Mouse (Mus musculus) yolk sac, embryonic 10.5 days (tissue): ENCODE results near the gene Lrrc51.

Experiments used
- DNase-seq: peaks from one replicate; pipeline ENCODE4 v3.0.0-alpha.2; 2017; ENCODE audit warnings: low spot score

The Lrrc51 gene

DNA sequence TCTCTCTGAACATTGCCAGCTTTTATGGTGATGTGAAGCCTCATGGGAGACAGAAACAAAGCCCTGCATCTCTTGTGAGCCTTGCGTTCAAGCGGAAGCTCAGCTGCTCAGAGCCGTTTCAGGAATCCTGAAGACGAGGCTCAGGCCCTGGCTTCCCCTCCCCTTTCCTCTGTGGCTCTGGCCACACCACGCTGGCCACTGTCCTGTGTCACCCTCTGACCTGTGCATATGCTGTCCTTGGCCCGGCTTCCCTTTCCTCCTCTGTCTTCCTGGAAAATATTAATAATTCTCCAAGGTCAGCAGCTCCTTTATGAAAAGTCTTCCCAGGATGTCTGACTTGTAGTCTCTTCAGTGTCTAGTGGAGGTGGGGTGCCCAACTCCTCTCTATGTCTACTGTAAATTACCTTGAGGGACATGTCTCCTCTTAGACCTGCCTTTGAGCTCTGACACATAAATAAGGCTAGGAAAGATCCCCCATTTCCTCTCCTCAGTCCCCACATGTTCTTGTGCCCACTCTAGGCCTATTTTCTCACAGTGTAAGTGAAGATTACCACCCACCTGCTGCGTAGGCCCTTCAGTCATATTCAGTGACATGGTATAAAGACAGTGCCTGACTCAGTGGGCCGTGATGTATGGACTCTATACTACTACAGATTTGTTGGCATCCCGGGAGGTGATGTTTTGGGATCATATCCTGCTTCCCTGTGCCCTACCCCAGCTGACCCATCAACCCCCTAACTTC lies 51.1 kb downstream of the Lrrc51 start:
- DNase-seq = no peak

DNA sequence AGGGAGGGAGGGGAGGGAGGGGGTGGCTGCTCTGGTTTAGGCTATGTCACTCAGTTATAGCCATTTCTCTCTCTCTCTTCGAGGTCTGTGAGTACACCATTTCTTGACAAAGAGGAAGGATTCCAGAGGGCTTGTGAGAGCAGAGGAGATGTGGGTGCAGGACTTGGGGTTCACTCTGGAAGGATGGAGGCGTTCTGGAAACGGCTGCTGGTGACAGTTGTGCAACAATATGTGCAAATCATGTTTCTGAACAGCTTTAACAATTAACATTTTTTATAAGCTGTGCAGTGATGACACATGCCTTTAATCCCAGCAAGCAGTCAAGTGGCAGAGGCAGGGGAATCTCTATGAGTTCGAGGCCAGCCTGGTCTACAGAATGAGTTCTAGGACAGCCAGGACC lies 52.8 kb downstream of the Lrrc51 start:
- DNase-seq = no peak

DNA sequence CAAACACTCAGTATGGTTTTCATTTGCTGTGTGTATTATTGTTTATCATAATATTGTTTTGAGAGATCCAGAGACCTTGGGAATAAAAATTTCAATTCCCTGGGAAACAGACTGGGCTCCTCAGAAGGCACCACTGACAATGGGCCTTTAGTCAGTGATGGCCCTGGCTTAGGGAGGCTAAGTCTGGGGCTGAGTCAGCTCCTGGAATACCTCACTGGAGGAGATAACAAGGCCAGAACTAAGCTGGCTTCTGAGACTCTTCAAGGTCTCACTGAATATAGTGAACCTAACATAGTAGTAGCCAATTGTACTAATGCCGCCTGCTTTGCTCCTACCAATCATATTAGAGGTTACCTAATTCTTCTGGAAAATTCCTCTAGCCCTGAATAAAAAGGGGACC lies 57.7 kb downstream of the Lrrc51 start:
- DNase-seq = no peak

DNA sequence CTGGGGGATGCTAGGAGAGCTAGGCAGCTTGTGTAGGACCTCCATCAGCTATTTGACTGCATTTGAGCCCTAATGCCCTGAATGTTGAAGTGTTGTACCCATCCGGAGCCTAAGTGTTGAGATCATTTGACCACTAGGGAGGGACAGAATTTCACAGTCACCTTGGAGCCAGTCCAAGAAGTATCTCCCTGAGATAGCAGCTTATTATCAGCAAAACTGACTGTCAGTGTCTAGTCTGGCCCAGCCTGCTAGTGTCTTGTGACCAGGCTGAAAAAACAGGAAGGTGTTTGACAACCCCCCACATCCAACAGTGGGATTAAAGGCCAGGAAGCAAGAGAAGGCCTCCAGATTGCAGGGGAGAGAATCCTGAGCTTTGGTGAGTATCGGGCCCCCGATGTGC lies 62.4 kb downstream of the Lrrc51 start:
- DNase-seq = peak; percentile 84

DNA sequence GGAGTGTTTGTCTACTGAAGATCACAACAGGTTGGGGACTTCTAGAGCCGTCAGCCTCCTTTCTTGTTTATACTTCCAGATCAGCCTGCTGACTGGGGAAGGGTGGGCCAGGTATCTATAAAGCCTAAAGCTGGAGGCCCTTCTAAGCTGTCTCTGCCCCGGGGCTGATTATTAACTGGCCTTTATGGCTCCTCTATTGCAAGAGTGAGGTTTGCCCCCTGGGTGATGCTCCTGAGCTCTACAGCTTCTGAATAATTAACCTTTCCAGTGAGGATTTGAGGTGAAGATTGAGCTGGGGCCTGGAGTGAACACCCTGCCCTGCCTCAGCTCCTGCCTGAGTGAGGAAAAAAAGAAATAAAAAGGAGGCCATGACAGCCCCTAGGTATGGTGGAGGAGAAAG lies 63.1 kb downstream of the Lrrc51 start, which contains the start of gene Folr1:
Folr1 (minus strand) TSS at position 160 of the 400 bp plus-strand sequence.
- DNase-seq = peak; percentile 88

DNA sequence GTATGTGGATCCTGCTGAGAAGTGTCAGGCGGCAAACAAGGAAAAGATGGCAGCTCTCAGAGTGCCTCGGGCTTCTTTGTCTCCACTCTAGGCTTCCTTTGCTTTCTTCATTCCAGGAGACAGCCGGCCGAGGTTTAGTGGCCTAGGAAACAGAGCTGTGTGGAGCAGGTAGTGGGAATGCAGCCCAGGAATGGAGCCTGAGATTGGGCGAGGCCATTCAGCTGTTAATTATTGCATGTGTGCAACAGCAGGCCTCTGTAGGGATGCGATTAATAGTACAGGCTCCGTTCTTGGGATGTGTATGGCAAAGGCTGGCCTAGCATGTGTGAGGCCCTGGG lies 64.6 kb downstream of the Lrrc51 start:
- DNase-seq = no peak

DNA sequence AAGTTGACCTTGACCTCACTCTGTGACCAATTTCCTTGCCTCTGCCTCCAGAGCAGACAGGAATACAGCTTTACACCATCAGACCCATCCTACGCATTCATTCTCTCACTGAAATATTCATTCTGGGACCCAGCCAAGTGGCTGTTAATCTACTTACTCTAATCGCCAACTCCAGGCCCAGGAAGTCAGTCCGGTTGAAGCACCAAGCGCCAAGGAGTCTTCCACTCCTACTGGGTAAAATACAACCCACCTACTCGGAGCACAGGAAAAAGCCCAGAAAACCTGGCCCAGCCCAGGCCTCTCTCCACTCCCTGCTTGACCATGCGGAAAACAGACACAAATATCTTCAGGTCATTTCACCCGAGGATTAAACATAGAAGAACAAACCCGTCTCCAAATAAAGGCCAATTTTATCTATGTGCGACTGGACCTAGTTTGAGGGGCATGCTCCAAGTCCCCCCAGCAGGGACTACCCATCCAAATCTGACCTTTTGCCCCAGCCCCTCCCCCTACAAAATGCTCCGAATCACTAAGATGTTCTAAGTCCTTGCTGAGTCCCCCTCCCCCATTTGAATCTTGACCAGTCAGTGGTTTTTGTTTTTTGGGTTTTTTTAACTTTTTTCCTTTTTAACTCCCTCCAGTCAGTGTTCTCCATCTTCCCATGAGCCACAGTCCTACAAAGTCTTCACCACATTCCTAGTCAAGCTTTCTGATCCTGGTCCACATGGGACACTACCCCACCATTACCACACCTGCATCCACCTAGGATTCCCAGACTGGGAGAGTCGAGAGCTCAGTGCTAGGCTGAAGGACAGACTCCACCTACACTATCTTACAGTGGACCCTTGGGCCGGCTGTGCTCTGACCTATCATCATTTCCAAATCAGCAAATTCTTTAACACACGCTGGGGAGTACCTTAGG lies 65.2 kb downstream of the Lrrc51 start:
- DNase-seq = peak; percentile 43

DNA sequence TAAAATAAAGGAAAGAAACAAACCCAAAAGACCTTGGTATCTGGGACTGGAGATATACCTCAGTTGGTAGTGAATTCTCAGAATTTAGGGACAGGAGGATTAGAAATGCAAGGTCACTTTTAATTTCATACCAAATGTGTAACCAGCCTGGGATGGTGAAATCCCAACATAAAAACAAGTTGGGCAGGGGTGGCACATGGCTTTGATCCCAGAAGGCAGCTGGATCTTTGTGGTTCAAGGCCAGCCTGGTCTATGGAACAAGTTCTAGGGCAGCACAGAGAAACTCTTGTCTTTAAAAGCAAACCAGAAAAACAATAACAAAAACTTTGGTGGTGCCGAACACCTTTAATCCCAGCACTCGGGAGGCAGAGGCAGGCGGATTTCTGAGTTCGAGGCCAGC lies 66.2 kb downstream of the Lrrc51 start:
- DNase-seq = no peak

DNA sequence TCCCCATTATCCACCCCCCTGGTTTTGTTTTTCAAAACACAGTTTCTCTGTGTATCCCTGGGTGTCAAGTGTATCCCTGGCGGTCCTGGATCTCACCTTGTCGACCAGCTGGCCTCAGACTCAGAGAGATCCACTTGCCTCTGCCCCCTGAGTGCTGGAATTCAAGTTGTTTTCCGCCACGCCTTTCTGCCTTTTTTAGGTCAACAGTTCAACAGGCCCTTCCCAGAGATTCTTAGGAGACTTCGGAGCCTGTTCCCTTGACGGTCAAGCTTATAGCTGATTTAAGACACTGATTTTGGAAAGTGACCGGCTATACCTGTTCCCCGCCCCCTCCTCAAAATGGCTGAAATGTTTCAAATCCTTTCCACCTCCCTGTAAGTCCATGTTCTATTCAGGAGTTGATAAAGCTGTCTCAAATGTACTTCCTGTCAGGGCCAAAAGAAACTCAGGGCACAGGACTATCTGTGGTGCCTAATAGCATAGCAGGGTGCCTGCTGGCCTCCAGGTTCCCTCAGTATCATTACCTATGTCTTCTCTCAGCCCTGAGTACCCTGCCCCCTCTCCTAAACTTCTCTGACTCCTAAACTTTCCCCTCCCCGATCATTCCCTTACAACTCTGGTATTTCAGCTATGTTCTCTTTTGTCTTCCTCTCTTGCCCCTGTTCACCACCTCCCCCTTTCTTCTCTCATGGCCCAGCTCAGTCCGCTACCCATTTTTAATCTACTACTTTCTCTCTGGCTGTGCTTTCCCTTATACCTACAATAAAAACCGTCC lies 67.0 kb downstream of the Lrrc51 start:
- no peak for DNase-seq

DNA sequence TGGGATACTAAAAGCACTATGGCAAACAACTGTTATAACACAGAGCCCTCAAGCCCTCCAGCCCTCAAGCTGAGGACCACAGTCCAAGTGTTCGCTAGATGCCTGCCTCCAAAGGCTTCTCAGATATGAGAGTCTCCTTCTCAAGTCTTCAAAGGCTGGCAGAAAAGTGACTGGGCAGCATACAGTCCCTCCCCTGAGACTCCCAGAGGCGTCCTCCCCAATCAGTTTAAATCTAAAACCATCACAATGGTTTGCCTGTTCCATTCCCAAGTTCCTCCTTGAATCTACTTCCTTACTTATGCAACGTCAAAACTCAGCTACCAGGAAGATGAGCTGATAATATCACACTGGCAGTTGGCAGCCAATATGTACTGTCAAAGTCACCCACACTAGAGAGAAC lies 70.3 kb downstream of the Lrrc51 start, which contains the start of gene Anapc15:
Anapc15 (plus strand) TSS at position 301 of the 400 bp plus-strand sequence.
- no peak for DNase-seq
